Comparison of ENCODE assay signal across 16 mouse cellular contexts in genomic region chr3:9480936-9481335, GRCm38 (mm10).
A peak's percentile ranks its signal among the peaks of the same experiment; 100 is the strongest.
DNase-seq lines count a peak whose midpoint lies in the region; ATAC-seq lines count a peak whose summit lies in the region.
"Had no signal": no experiment of that assay in that cellular context is flagged by ENCODE, and none has a peak within 500 bp of the region (broad histone marks: within the 10 kb centered on the region; RNA-seq: fewer than 3 reads in every experiment).

No protein-coding gene starts in this region.

- peak; percentile 30 for DNase-seq in forebrain, embryonic 11.5 days (ENCODE audit: low spot score)
- DNase-seq in heart, postnatal 4 days: no peak
- no peak for DNase-seq in hindbrain, embryonic 14.5 days (ENCODE audit: low spot score)
- DNase-seq in Muller cell, postnatal 12 days (ENCODE audit: inconsistent ontology term): peak; percentile 12
- DNase-seq: cerebellum, adult 11-12 months; cerebellum, adult 9-10 months; forebrain, postnatal 0 days; kidney, adult 11 months had no signal

- H3K4me3 ChIP-seq in forebrain, embryonic 11.5 days (ENCODE audit: low read depth, low read length): no peak overlapping the region
- no peak overlapping the region for H3K4me3 ChIP-seq in forebrain, embryonic 13.5 days
- H3K4me3 ChIP-seq in heart, embryonic 14.5 days (ENCODE audit: control insufficient read depth in 1 of 2, insufficient read depth in 1 of 2, low read depth in 1 of 2, low read length in 2 of 2): no peak overlapping the region
- H3K4me3 ChIP-seq in hindbrain, embryonic 16.5 days (ENCODE audit: low read length): no peak overlapping the region
- no peak overlapping the region for H3K4me3 ChIP-seq in hindbrain, embryonic 14.5 days (replicated peaks; ENCODE audit: low read length)
- H3K4me3 ChIP-seq: embryonic facial prominence, embryonic 12.5 days; forebrain, embryonic 12.5 days had no signal

- no peaks in the 10 kb centered on the region for H3K27me3 ChIP-seq in forebrain, embryonic 11.5 days (ENCODE audit: control insufficient read depth, insufficient read depth, low read length)
- no peaks in the 10 kb centered on the region for H3K27me3 ChIP-seq in forebrain, embryonic 13.5 days
- no peaks in the 10 kb centered on the region for H3K27me3 ChIP-seq in heart, embryonic 14.5 days (ENCODE audit: control insufficient read depth, insufficient read depth, low read length)
- H3K27me3 ChIP-seq in hindbrain, embryonic 16.5 days (replicated peaks; ENCODE audit: control insufficient read depth, insufficient read depth, low read length): no peaks in the 10 kb centered on the region
- no peaks in the 10 kb centered on the region for H3K27me3 ChIP-seq in hindbrain, embryonic 14.5 days (ENCODE audit: control insufficient read depth, insufficient read depth, low read length)
- H3K27me3 ChIP-seq: embryonic facial prominence, embryonic 12.5 days; forebrain, embryonic 12.5 days; Patski had no signal

- H3K9ac ChIP-seq in forebrain, embryonic 11.5 days (ENCODE audit: low read length): no peak overlapping the region
- no peak overlapping the region for H3K9ac ChIP-seq in forebrain, embryonic 13.5 days
- no peak overlapping the region for H3K9ac ChIP-seq in heart, embryonic 14.5 days (ENCODE audit: low read length)
- no peak overlapping the region for H3K9ac ChIP-seq in hindbrain, embryonic 16.5 days (ENCODE audit: low read depth, low read length)
- H3K9ac ChIP-seq in hindbrain, embryonic 14.5 days: no peak overlapping the region
- H3K9ac ChIP-seq: embryonic facial prominence, embryonic 12.5 days; forebrain, embryonic 12.5 days; forebrain, postnatal 0 days had no signal

- WGBS in forebrain, embryonic 11.5 days: 92% methylated on average over 5 of the region's 5 CpGs
- 93% methylated on average over 5 of the region's 5 CpGs for WGBS in forebrain, embryonic 13.5 days
- WGBS in heart, embryonic 14.5 days: 77% methylated on average over 5 of the region's 5 CpGs
- WGBS in hindbrain, embryonic 16.5 days: 88% methylated on average over 5 of the region's 5 CpGs
- WGBS in hindbrain, embryonic 14.5 days: 93% methylated on average over 5 of the region's 5 CpGs

- no peaks in the 10 kb centered on the region for H3K36me3 ChIP-seq in forebrain, embryonic 11.5 days (ENCODE audit: control insufficient read depth, insufficient read depth, low read length)
- H3K36me3 ChIP-seq in forebrain, embryonic 13.5 days (ENCODE audit: poor library complexity, severe bottlenecking): no peaks in the 10 kb centered on the region
- H3K36me3 ChIP-seq in heart, embryonic 14.5 days (ENCODE audit: control insufficient read depth, insufficient read depth, low read length): no peaks in the 10 kb centered on the region
- H3K36me3 ChIP-seq in hindbrain, embryonic 16.5 days (ENCODE audit: control insufficient read depth, insufficient read depth, low read length): 0 out of 2 replicates have a peak, but pooled peaks cover 2% of the 10 kb centered on the region
- no peaks in the 10 kb centered on the region for H3K36me3 ChIP-seq in hindbrain, embryonic 14.5 days (replicated peaks; ENCODE audit: control insufficient read depth, insufficient read depth)
- H3K36me3 ChIP-seq: embryonic facial prominence, embryonic 12.5 days; forebrain, embryonic 12.5 days had no signal

- no peak for ATAC-seq in forebrain, embryonic 11.5 days (replicated peaks; ENCODE audit: low FRiP score)
- no peak for ATAC-seq in forebrain, embryonic 13.5 days
- ATAC-seq in heart, embryonic 14.5 days (ENCODE audit: insufficient number of reproducible peaks, insufficient read depth, low FRiP score, low read depth): peak; percentile 13; the same call in 1 of the 2 replicates
- 0 out of 2 replicates have a peak, but pooled peaks have one; percentile 9 for ATAC-seq in hindbrain, embryonic 16.5 days
- no peak for ATAC-seq in hindbrain, embryonic 14.5 days (ENCODE audit: low FRiP score)
- ATAC-seq: activated CD4-positive, CD25-positive, alpha-beta regulatory T cell, adult 4 months; forebrain, postnatal 0 days; Patski had no signal

- H3K4me1 ChIP-seq in forebrain, embryonic 11.5 days (replicated peaks; ENCODE audit: control insufficient read depth, insufficient read depth, low read length): no peaks in the 10 kb centered on the region
- H3K4me1 ChIP-seq in forebrain, embryonic 13.5 days: no peaks in the 10 kb centered on the region
- peaks cover 20 to 26% of the 10 kb centered on the region in 2 experiments for H3K4me1 ChIP-seq in heart, embryonic 14.5 days (ENCODE audit: control insufficient read depth in 2 of 2, insufficient read depth in 2 of 2, low read length in 2 of 2)
- H3K4me1 ChIP-seq in hindbrain, embryonic 16.5 days (ENCODE audit: control insufficient read depth, insufficient read depth, low read depth, low read length): peaks cover 6% of the 10 kb centered on the region; the same call in 1 of the 2 replicates
- no peaks in the 10 kb centered on the region for H3K4me1 ChIP-seq in hindbrain, embryonic 14.5 days (replicated peaks; ENCODE audit: control insufficient read depth, insufficient read depth, low read length)
- H3K4me1 ChIP-seq: embryonic facial prominence, embryonic 12.5 days; forebrain, embryonic 12.5 days had no signal

- no peak overlapping the region for H3K27ac ChIP-seq in forebrain, embryonic 11.5 days (ENCODE audit: low read depth, low read length)
- no peak overlapping the region for H3K27ac ChIP-seq in forebrain, embryonic 13.5 days
- peak overlapping the region in 1 of 2 experiments; percentile 46; a peak in 1 of 4 replicates for H3K27ac ChIP-seq in heart, embryonic 14.5 days (replicated peaks in 1 of 2; ENCODE audit: control insufficient read depth in 1 of 2, insufficient read depth in 1 of 2, low read depth in 2 of 2, low read length in 2 of 2)
- no peak overlapping the region for H3K27ac ChIP-seq in hindbrain, embryonic 16.5 days (ENCODE audit: low read depth, low read length)
- H3K27ac ChIP-seq in hindbrain, embryonic 14.5 days: no peak overlapping the region
- H3K27ac ChIP-seq: embryonic facial prominence, embryonic 12.5 days; forebrain, embryonic 12.5 days; hindbrain, postnatal 0 days had no signal

- no peaks in the 10 kb centered on the region for H3K9me3 ChIP-seq in forebrain, embryonic 11.5 days (ENCODE audit: control insufficient read depth, low read length)
- no peaks in the 10 kb centered on the region for H3K9me3 ChIP-seq in forebrain, embryonic 13.5 days (replicated peaks)
- H3K9me3 ChIP-seq in heart, embryonic 14.5 days (ENCODE audit: control insufficient read depth, low read length): no peaks in the 10 kb centered on the region
- no peaks in the 10 kb centered on the region for H3K9me3 ChIP-seq in hindbrain, embryonic 16.5 days (ENCODE audit: control insufficient read depth, low read length)
- H3K9me3 ChIP-seq in hindbrain, embryonic 14.5 days (ENCODE audit: control insufficient read depth, low read length): no peaks in the 10 kb centered on the region
- H3K9me3 ChIP-seq: embryonic facial prominence, embryonic 12.5 days; forebrain, embryonic 12.5 days had no signal

- no peak overlapping the region for H3K4me2 ChIP-seq in forebrain, embryonic 11.5 days (ENCODE audit: low read depth, low read length, severe bottlenecking)
- H3K4me2 ChIP-seq in forebrain, embryonic 13.5 days: no peak overlapping the region
- H3K4me2 ChIP-seq in heart, embryonic 14.5 days (ENCODE audit: low read length): no peak overlapping the region
- no peak overlapping the region for H3K4me2 ChIP-seq in hindbrain, embryonic 16.5 days (ENCODE audit: low read length)
- no peak overlapping the region for H3K4me2 ChIP-seq in hindbrain, embryonic 14.5 days (replicated peaks)
- H3K4me2 ChIP-seq: embryonic facial prominence, embryonic 12.5 days; forebrain, embryonic 12.5 days had no signal

Comparison
In these comparisons a context has a peak if more than half of its experiments do, and no peak if none do; other contexts are left out.
1. ATAC-seq: peak in heart, embryonic 14.5 days (single experiment) and hindbrain, embryonic 16.5 days (single experiment); none in forebrain, embryonic 11.5 days (single experiment), forebrain, embryonic 13.5 days (single experiment) and hindbrain, embryonic 14.5 days (single experiment).
2. DNase-seq: peak in forebrain, embryonic 11.5 days (single experiment) and Muller cell, postnatal 12 days (single experiment); none in heart, postnatal 4 days (single experiment) and hindbrain, embryonic 14.5 days (single experiment).